Mouse (Mus musculus) bone marrow, adult 2 months (tissue): ENCODE measurements around the gene Pip5k1a.

ENCODE experiments used
- CTCF ChIP-seq: fragments of 200-500 bp; IDR thresholded peaks from 2 replicates; pipeline ENCODE4 v1.5.1; 2011; ENCODE audit warnings: low read length, control low read depth; ENCODE audit not compliant: control insufficient read depth, insufficient read depth
- POLR2A ChIP-seq: fragments of 200-500 bp; IDR thresholded peaks from 2 replicates; pipeline ENCODE4 v1.6.1; 2011; ENCODE audit warnings: low read depth, mild to moderate bottlenecking, control low read depth, low read length, borderline replicate concordance; ENCODE audit not compliant: control insufficient read depth

GRCm38 (mm10) chr3:95042838-95043229 lies 63.9 kb downstream of the Pip5k1a start:
- TF ChIP-seq CTCF (no peak), POLR2A (no peak)
